Mouse (Mus musculus): ENCODE measurements at regions not wholly inside any gene's neighbourhood (a gene's known extent, or its start where the extent isn't known, plus 50 kb on each side); places are given as distances from the start of the nearest gene placed in this dataset.

- ATAC-seq (replicated peaks; ENCODE audit: poor library complexity, severe bottlenecking): no peak
Observed at GRCm38 (mm10) chr9:47469576-47469975, 60.4 kb upstream of the Cadm1 start.

- no peak for ATAC-seq (replicated peaks; ENCODE audit: poor library complexity, severe bottlenecking)
Observed at GRCm38 (mm10) chr9:47470741-47471140, 59.2 kb upstream of the Cadm1 start.

GRCm38 (mm10) chr9:47471767-47472420 is 58.1 kb upstream of the Cadm1 start:
- ATAC-seq (replicated peaks; ENCODE audit: poor library complexity, severe bottlenecking): no peak

- ATAC-seq (replicated peaks; ENCODE audit: poor library complexity, severe bottlenecking): no peak
Observed at GRCm38 (mm10) chr9:47473776-47474365, 56.1 kb upstream of the Cadm1 start.

GRCm38 (mm10) chr9:47474776-47475175 is 55.2 kb upstream of the Cadm1 start:
- ATAC-seq (replicated peaks; ENCODE audit: poor library complexity, severe bottlenecking): no peak

- ATAC-seq (replicated peaks; ENCODE audit: poor library complexity, severe bottlenecking): no peak
Observed at GRCm38 (mm10) chr9:47477889-47478288, 52.1 kb upstream of the Cadm1 start.
